Mouse (Mus musculus): ENCODE measurements around the gene Tbx3. TPM values are rescaled to one million over a fixed set of nuclear protein-coding genes. Genes with fewer than 3 reads are reported as not detected.
A peak's percentile ranks its signal among the peaks of the same experiment; 100 is the strongest.

The Tbx3 gene
- polyA plus RNA-seq, 1 experiment from 2014 or later: 65.3 TPM

- Histone ChIP-seq H3K4me2 (replicated peaks) (no peak overlapping the region), H3K4me3 (no peak overlapping the region), H3K9ac (no peak overlapping the region), H3K36me3 (no peaks in the 10 kb centered on the region), H3K9me3 (no peaks in the 10 kb centered on the region), H3K4me1 (peaks cover 36% of the 10 kb centered on the region), H3K27ac (0 out of 2 replicates have a peak overlapping the region, but pooled peaks have one; percentile 89), H3K27me3 (peaks cover 49% of the 10 kb centered on the region)
- no peak for ATAC-seq (ENCODE audit: insufficient number of reproducible peaks, insufficient read depth, low FRiP score, low TSS enrichment)
- WGBS: 15% methylated on average over 3 of the region's 3 CpGs
Observed at GRCm38 (mm10) chr5:119688306-119688705, 17.8 kb downstream of the Tbx3 start.

GRCm38 (mm10) chr5:119688914-119689420 lies 18.5 kb downstream of the Tbx3 start:
- 9% methylated on average over 8 of the region's 8 CpGs for WGBS
- H3K9me3 ChIP-seq: no peaks in the 10 kb centered on the region
- H3K4me3 ChIP-seq: no peak overlapping the region
- peaks cover 36% of the 10 kb centered on the region for H3K4me1 ChIP-seq
- 0 out of 2 replicates have a peak overlapping the region, but pooled peaks have one; percentile 11 for H3K9ac ChIP-seq
- H3K27me3 ChIP-seq: peaks cover 50% of the 10 kb centered on the region
- H3K36me3 ChIP-seq: no peaks in the 10 kb centered on the region
- H3K27ac ChIP-seq: no peak overlapping the region
- no peak overlapping the region for H3K4me2 ChIP-seq (replicated peaks)
- ATAC-seq (ENCODE audit: insufficient number of reproducible peaks, insufficient read depth, low FRiP score, low TSS enrichment): no peak

DNA sequence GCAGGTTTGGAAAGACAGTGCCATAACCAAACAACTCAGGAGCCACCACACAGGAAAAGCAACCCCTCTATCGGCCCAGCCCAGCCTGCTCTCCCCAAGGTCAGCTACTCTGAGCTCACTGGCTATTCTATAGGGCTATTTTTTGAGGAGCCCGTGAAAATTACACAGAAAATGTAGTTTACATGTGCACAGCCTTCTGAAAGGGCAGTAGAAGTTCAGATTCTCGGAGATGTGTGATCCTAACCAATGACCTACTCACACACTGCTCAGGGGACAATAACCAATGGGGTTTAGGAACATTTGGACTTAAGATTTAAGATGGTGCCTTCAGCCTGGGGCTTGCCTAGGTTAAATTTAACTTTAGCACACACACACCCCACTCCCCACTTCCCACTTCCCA lies 19.0 kb downstream of the Tbx3 start:
- Histone ChIP-seq H3K4me2 (replicated peaks) (no peak overlapping the region), H3K27me3 (peaks cover 53% of the 10 kb centered on the region), H3K4me3 (no peak overlapping the region), H3K36me3 (no peaks in the 10 kb centered on the region), H3K9me3 (no peaks in the 10 kb centered on the region), H3K4me1 (peaks cover 42% of the 10 kb centered on the region), H3K27ac (0 out of 2 replicates have a peak overlapping the region, but pooled peaks have one; percentile 7), H3K9ac (no peak overlapping the region)
- no peak for ATAC-seq (ENCODE audit: insufficient number of reproducible peaks, insufficient read depth, low FRiP score, low TSS enrichment)
- WGBS: 23% methylated on average over 3 of the region's 3 CpGs

DNA sequence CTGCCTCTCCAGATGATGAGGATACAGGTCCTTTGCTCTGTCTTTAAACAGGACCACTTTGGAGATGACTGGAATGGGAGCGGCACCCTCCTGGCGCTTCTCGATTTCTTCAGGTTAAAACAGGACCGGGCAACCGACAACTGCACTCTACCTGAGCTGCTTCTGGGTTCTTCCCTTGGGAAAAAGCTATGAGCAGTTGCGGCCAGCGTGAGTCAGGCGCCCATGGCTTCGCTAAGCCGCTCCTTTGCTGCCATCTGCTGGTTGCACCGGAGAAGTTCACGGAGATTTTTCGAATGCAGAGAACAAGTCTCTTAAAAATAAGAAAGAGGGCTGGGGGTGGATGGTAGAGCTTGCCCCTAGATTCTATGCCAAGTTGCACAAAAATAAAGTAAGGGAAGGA lies 20.6 kb downstream of the Tbx3 start:
- H3K27ac ChIP-seq: no peak overlapping the region
- H3K36me3 ChIP-seq: no peaks in the 10 kb centered on the region
- H3K27me3 ChIP-seq: peaks cover 46% of the 10 kb centered on the region
- H3K4me1 ChIP-seq: peaks cover 36% of the 10 kb centered on the region
- no peak overlapping the region for H3K9ac ChIP-seq
- H3K4me3 ChIP-seq: no peak overlapping the region
- no peak for ATAC-seq (ENCODE audit: insufficient number of reproducible peaks, insufficient read depth, low FRiP score, low TSS enrichment)
- under 1% methylated on average over 13 of the region's 13 CpGs for WGBS
- H3K9me3 ChIP-seq: no peaks in the 10 kb centered on the region
- H3K4me2 ChIP-seq (replicated peaks): peak overlapping the region; percentile 10; the same call in 1 of the 2 replicates

- Histone ChIP-seq H3K36me3 (no peaks in the 10 kb centered on the region), H3K9me3 (no peaks in the 10 kb centered on the region), H3K9ac (no peak overlapping the region), H3K4me3 (no peak overlapping the region), H3K4me2 (replicated peaks) (no peak overlapping the region), H3K4me1 (peaks cover 29% of the 10 kb centered on the region), H3K27ac (no peak overlapping the region), H3K27me3 (peaks cover 38% of the 10 kb centered on the region)
- no peak for ATAC-seq (ENCODE audit: insufficient number of reproducible peaks, insufficient read depth, low FRiP score, low TSS enrichment)
- 37% methylated on average over 6 of the region's 6 CpGs for WGBS
Observed at GRCm38 (mm10) chr5:119692425-119692824, 22.0 kb downstream of the Tbx3 start.

DNA sequence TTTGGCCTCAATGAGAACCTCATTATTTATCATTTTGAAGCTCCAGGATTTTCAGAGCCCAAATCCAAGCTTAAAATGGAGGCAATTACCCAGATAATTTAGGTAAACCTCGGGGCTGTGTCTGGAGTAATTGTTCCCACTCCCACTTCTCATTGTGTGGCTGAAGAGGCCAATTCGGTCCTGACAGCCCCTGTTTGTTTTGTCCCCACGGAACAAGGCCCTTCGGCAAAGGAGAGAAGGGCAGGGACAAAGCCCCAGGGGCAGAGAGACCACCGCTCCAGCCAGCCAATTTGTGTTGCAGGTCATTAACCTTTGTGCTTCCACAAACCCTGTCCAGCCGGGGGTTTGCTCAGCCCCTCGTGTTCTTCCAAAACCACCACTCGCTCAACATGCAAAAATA lies 24.4 kb downstream of the Tbx3 start:
- Histone ChIP-seq H3K9me3 (no peaks in the 10 kb centered on the region), H3K4me3 (no peak overlapping the region), H3K27ac (no peak overlapping the region), H3K4me1 (peaks cover 11% of the 10 kb centered on the region; the same call in 1 of the 2 replicates), H3K27me3 (peaks cover 14% of the 10 kb centered on the region), H3K4me2 (replicated peaks) (no peak overlapping the region), H3K9ac (no peak overlapping the region), H3K36me3 (no peaks in the 10 kb centered on the region)
- 10% methylated on average over 8 of the region's 8 CpGs for whole genome bisulfite sequencing
- ATAC-seq (ENCODE audit: insufficient number of reproducible peaks, insufficient read depth, low FRiP score, low TSS enrichment): no peak

GRCm38 (mm10) chr5:119703031-119703430 lies 32.6 kb downstream of the Tbx3 start:
- no peaks in the 10 kb centered on the region for H3K36me3 ChIP-seq
- no peak overlapping the region for H3K4me3 ChIP-seq
- no peak for ATAC-seq (ENCODE audit: insufficient number of reproducible peaks, insufficient read depth, low FRiP score, low TSS enrichment)
- 77% methylated on average over 1 of the region's 1 CpGs for WGBS
- H3K9ac ChIP-seq: no peak overlapping the region
- peaks cover 6% of the 10 kb centered on the region for H3K27me3 ChIP-seq
- no peaks in the 10 kb centered on the region for H3K9me3 ChIP-seq
- H3K4me2 ChIP-seq (replicated peaks): no peak overlapping the region
- 0 out of 2 replicates have a peak, but pooled peaks cover 3% of the 10 kb centered on the region for H3K4me1 ChIP-seq
- H3K27ac ChIP-seq: no peak overlapping the region

DNA sequence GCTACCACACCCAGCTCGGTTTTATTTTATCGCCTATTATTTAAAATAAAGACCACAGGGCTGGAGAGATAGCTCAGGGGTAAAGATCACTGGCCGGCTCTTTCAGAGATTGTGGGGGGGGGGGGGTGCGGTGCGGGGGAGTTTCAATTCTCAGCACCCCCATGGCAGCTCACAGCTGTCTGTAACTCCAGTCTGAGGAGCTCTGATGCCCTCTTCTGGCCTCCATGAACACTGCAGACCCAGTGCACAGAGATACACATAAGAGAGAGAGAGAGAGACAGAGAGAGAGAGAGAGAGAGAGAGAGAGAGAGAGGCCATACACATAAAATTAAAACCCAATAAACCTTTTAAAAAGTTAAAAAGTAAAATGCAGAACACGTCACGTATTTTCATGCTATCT lies 34.4 kb downstream of the Tbx3 start:
- Histone ChIP-seq H3K27me3 (peaks cover 13% of the 10 kb centered on the region), H3K4me2 (replicated peaks) (no peak overlapping the region), H3K4me1 (0 out of 2 replicates have a peak, but pooled peaks cover 5% of the 10 kb centered on the region), H3K36me3 (no peaks in the 10 kb centered on the region), H3K9me3 (no peaks in the 10 kb centered on the region), H3K9ac (no peak overlapping the region), H3K4me3 (no peak overlapping the region), H3K27ac (no peak overlapping the region)
- no peak for ATAC-seq (ENCODE audit: insufficient number of reproducible peaks, insufficient read depth, low FRiP score, low TSS enrichment)
- 72% methylated on average over 7 of the region's 7 CpGs for WGBS

DNA sequence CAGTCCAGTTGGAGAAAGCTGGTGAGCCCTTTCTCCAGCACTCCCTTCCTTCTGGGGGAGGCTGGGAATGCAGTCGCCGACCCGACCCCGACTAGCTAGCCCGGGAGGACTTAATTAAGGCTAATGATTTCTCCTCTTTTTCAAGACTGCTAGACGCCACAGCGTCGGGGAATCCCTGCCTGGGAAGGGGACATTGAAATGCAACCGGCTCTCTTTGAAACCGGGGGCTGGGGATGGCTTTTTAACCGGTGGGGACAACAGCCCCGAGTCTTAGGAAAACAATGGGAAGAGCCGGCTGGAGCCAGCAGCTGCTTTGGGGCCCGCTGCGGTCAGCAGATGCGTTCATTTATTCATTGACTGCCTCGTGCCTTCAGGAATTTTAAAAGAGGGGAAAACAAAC lies 36.0 kb downstream of the Tbx3 start:
- Histone ChIP-seq H3K36me3 (no peaks in the 10 kb centered on the region), H3K9ac (peak overlapping the region; percentile 24; the same call in 1 of the 2 replicates), H3K9me3 (no peaks in the 10 kb centered on the region), H3K4me1 (0 out of 2 replicates have a peak, but pooled peaks cover 8% of the 10 kb centered on the region), H3K4me2 (replicated peaks) (peak overlapping the region; percentile 48), H3K4me3 (peak overlapping the region; percentile 16; the same call in 1 of the 2 replicates), H3K27ac (no peak overlapping the region), H3K27me3 (peaks cover 16% of the 10 kb centered on the region)
- no peak for ATAC-seq (ENCODE audit: insufficient number of reproducible peaks, insufficient read depth, low FRiP score, low TSS enrichment)
- 0% methylated on average over 17 of the region's 17 CpGs for WGBS

- Histone ChIP-seq H3K4me1 (0 out of 2 replicates have a peak, but pooled peaks cover 8% of the 10 kb centered on the region), H3K36me3 (no peaks in the 10 kb centered on the region), H3K9ac (no peak overlapping the region), H3K27me3 (peaks cover 16% of the 10 kb centered on the region), H3K27ac (no peak overlapping the region), H3K4me2 (replicated peaks) (no peak overlapping the region), H3K9me3 (no peaks in the 10 kb centered on the region), H3K4me3 (no peak overlapping the region)
- no peak for ATAC-seq (ENCODE audit: insufficient number of reproducible peaks, insufficient read depth, low FRiP score, low TSS enrichment)
- WGBS: 81% methylated on average over 14 of the region's 14 CpGs
Observed at GRCm38 (mm10) chr5:119708850-119709585, 38.5 kb downstream of the Tbx3 start.

- H3K4me1 ChIP-seq: 0 out of 2 replicates have a peak, but pooled peaks cover 8% of the 10 kb centered on the region
- H3K4me3 ChIP-seq: no peak overlapping the region
- peaks cover 16% of the 10 kb centered on the region for H3K27me3 ChIP-seq
- WGBS: 20% methylated on average over 18 of the region's 18 CpGs
- no peaks in the 10 kb centered on the region for H3K9me3 ChIP-seq
- H3K9ac ChIP-seq: no peak overlapping the region
- H3K27ac ChIP-seq: no peak overlapping the region
- no peak overlapping the region for H3K4me2 ChIP-seq (replicated peaks)
- ATAC-seq (ENCODE audit: insufficient number of reproducible peaks, insufficient read depth, low FRiP score, low TSS enrichment): no peak
- H3K36me3 ChIP-seq: no peaks in the 10 kb centered on the region
Observed at GRCm38 (mm10) chr5:119709826-119710559, 39.5 kb downstream of the Tbx3 start.

Measured in embryonic facial prominence, embryonic 12.5 days (tissue).